Mouse (Mus musculus): Measurements from ENCODE around the gene Ercc8. TPM values are rescaled to one million over a fixed set of nuclear protein-coding genes. Genes with fewer than 3 reads are reported as not detected.

Gene Ercc8
- polyA plus RNA-seq, 1 experiment from 2014 or later = 33.5 TPM

- H3K27me3 ChIP-seq (replicated peaks; ENCODE audit: control insufficient read depth, insufficient read depth, low read length) = no peaks in the 10 kb centered on the region
- WGBS = 60% methylated on average over 4 of the region's 4 CpGs
- H3K36me3 ChIP-seq (ENCODE audit: control insufficient read depth, insufficient read depth) = no peaks in the 10 kb centered on the region
- H3K27ac ChIP-seq (ENCODE audit: low read length) = no peak overlapping the region
- ATAC-seq = no peak
- no peak overlapping the region for H3K4me3 ChIP-seq (replicated peaks; ENCODE audit: low read length)
- no peaks in the 10 kb centered on the region for H3K4me1 ChIP-seq (replicated peaks; ENCODE audit: control insufficient read depth, insufficient read depth, low read length)
- no peak overlapping the region for H3K9ac ChIP-seq (replicated peaks; ENCODE audit: low read depth, low read length)
- H3K4me2 ChIP-seq (ENCODE audit: low read length) = no peak overlapping the region
- no peaks in the 10 kb centered on the region for H3K9me3 ChIP-seq (ENCODE audit: control insufficient read depth, low read length)
Observed at GRCm38 (mm10) chr13:108240012-108240411, 81.5 kb downstream of the Ercc8 start.

DNA sequence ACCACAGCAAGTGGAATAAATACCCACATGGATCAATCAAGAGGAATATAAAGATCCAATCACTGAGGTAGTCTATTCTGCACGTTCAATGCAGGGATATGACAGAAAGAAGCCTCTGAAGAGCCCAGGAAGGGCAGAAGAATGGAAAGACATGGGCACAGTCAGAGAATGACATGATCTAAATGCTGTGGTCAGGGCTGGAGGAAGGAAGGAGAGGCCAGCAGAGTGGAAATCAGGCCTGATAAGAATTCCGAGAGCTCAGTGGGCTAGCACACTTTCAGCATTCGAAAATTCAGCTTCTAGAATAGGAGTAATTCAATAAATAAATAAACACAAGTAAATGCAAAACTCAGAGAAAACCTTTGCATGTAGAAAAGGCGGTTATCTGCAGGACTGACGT, 83.2 kb downstream of the Ercc8 start:
- H3K4me3 ChIP-seq (replicated peaks; ENCODE audit: low read length) = no peak overlapping the region
- no peaks in the 10 kb centered on the region for H3K27me3 ChIP-seq (replicated peaks; ENCODE audit: control insufficient read depth, insufficient read depth, low read length)
- H3K27ac ChIP-seq (ENCODE audit: low read length) = no peak overlapping the region
- no peak overlapping the region for H3K4me2 ChIP-seq (ENCODE audit: low read length)
- H3K9ac ChIP-seq (replicated peaks; ENCODE audit: low read depth, low read length) = no peak overlapping the region
- 87% methylated on average over 5 of the region's 5 CpGs for WGBS
- no peaks in the 10 kb centered on the region for H3K9me3 ChIP-seq (ENCODE audit: control insufficient read depth, low read length)
- no peaks in the 10 kb centered on the region for H3K4me1 ChIP-seq (replicated peaks; ENCODE audit: control insufficient read depth, insufficient read depth, low read length)
- ATAC-seq = no peak
- H3K36me3 ChIP-seq (ENCODE audit: control insufficient read depth, insufficient read depth) = no peaks in the 10 kb centered on the region

Other genes starting within 250 kb of the Ercc8 start
- 46.7 and 55.1 TPM in 2 replicates for gene Smim15, start 114.3 kb upstream of the Ercc8 start, polyA plus RNA-seq (2015; fragmentation: Nextera tagmentation; extraction: Ambion mirVana)
- 63.4 and 72.8 TPM in 2 replicates for gene Ndufaf2, start 108 bp upstream of the Ercc8 start, polyA plus RNA-seq (2015; fragmentation: Nextera tagmentation; extraction: Ambion mirVana)
- gene Elovl7, start 55.7 kb downstream of the Ercc8 start, polyA plus RNA-seq (2015; fragmentation: Nextera tagmentation; extraction: Ambion mirVana) = 1.8 and 2.4 TPM in 2 replicates
- 5.4 and 5.8 TPM in 2 replicates for gene Depdc1b, start 157.6 kb downstream of the Ercc8 start, polyA plus RNA-seq (2015; fragmentation: Nextera tagmentation; extraction: Ambion mirVana)

Measured in forebrain, embryonic 16.5 days (tissue).